Mouse (Mus musculus) lung, embryonic 14.5 days (tissue): Measurements from ENCODE around the gene Procr. TPM values are rescaled to one million over a fixed set of nuclear protein-coding genes. Genes with fewer than 3 reads are reported as not detected.
"Not testable (repeated sequence)": the region's sequence is repeated elsewhere in the genome, so short reads cannot be mapped to it uniquely, and the experiment has no call there.

ENCODE experiments used
- ATAC-seq: fragments of 200-750 bp; cut with Nextera tagmentation; 2 replicates; pipeline ENCODE4 v1.8.0; 2017; ENCODE audit warnings: mild to moderate bottlenecking, moderate TSS enrichment, moderate library complexity; ENCODE audit not compliant: insufficient read depth
- DNase-seq: peaks from one replicate; pipeline ENCODE4 v3.0.0-alpha.2; 2015
- H3K27ac ChIP-seq: fragments of 300-500 bp; sonication (generic); 2 replicates; pipeline ENCODE4 v1.5.1; 2014; ENCODE audit warnings: low read depth, mild to moderate bottlenecking, moderate library complexity
- H3K27me3 ChIP-seq: fragments of 300-500 bp; sonication (generic); 2 replicates; pipeline ENCODE4 v1.6.1; 2014; ENCODE audit warnings: low read length, control low read depth; ENCODE audit not compliant: insufficient read depth
- H3K36me3 ChIP-seq: fragments of 300-500 bp; sonication (generic); 2 replicates; pipeline ENCODE4 v1.6.1; 2014; ENCODE audit warnings: control low read depth; ENCODE audit not compliant: insufficient read depth
- H3K4me1 ChIP-seq: fragments of 300-500 bp; sonication (generic); 2 replicates; pipeline ENCODE4 v1.6.1; 2014; ENCODE audit warnings: antibody characterized with exemption, control low read depth; ENCODE audit not compliant: insufficient read depth
- H3K4me2 ChIP-seq: fragments of 300-500 bp; sonication (generic); 2 replicates; pipeline ENCODE4 v1.6.1; 2014; ENCODE audit warnings: mild to moderate bottlenecking
- H3K4me3 ChIP-seq: fragments of 300-500 bp; sonication (generic); 2 replicates; pipeline ENCODE4 v1.5.1; 2014; ENCODE audit warnings: low read depth, low read length
- H3K9ac ChIP-seq: fragments of 300-500 bp; sonication (generic); 2 replicates; pipeline ENCODE4 v1.6.1; 2014
- H3K9me3 ChIP-seq: fragments of 300-500 bp; sonication (generic); 2 replicates; pipeline ENCODE4 v1.6.1; 2016; ENCODE audit warnings: low read depth, low read length, control low read depth
- CTCF ChIP-seq: IDR thresholded peaks from 2 replicates; pipeline ENCODE4 v1.5.1; 2016; ENCODE audit warnings: antibody characterized with exemption, low read depth
- WGBS: fragments of 180-500 bp; shearing (Covaris S2); extraction: QIAGEN DNeasy Blood & Tissue Kit; methylation state at CpG from one replicate; pipeline ENCODE4 v1.1.7; 2014; 5-methylcytosine and 5-hydroxymethylcytosine counted together
- polyA plus RNA-seq: library from polyadenylated mRNA; unstranded; fragments of >200 nt; fragmentation: Nextera tagmentation; extraction: Ambion mirVana; gene quantifications from 2 replicates; pipeline ENCODE4 v1.2.1, GENCODE M21; 2014

Gene Procr
- polyA plus RNA-seq, 1 experiment from 2014 or later: 10.4 TPM

GRCm38 (mm10) chr2:155735080-155735479, 15.8 kb upstream of the Procr start:
- WGBS: 58% methylated on average over 5 of the region's 5 CpGs

GRCm38 (mm10) chr2:155735766-155736165, 15.2 kb upstream of the Procr start, which contains the start of gene Gm17581:
Gene Gm17581, minus strand, starts transcription at chr2:155735866.
- H3K4me2 ChIP-seq, H3K4me1 ChIP-seq, H3K36me3 ChIP-seq, H3K27me3 ChIP-seq, H3K4me3 ChIP-seq, H3K27ac ChIP-seq, DNase-seq, H3K9ac ChIP-seq, ATAC-seq, H3K9me3 ChIP-seq: not testable (repeated sequence)
- 77% methylated on average over 5 of the region's 5 CpGs for WGBS

More at GRCm38 (mm10) chr2:155735080-155735479, 15.8 kb upstream of the Procr start:
- Histone ChIP-seq H3K4me3 (no peak overlapping the region), H3K27ac (no peak overlapping the region), H3K9me3 (no peaks in the 10 kb centered on the region), H3K36me3 (no peaks in the 10 kb centered on the region), H3K27me3 (no peaks in the 10 kb centered on the region), H3K4me1 (no peaks in the 10 kb centered on the region), H3K4me2 (no peak overlapping the region), H3K9ac (no peak overlapping the region)
- ATAC-seq (no peak), DNase-seq (no peak)
- TF ChIP-seq CTCF: no peak

- Histone ChIP-seq H3K36me3 (no peaks in the 10 kb centered on the region), H3K27me3 (no peaks in the 10 kb centered on the region), H3K4me1 (no peaks in the 10 kb centered on the region), H3K9ac (no peak overlapping the region), H3K27ac (no peak overlapping the region), H3K9me3 (no peaks in the 10 kb centered on the region), H3K4me2 (no peak overlapping the region), H3K4me3 (no peak overlapping the region)
- no peak for TF ChIP-seq CTCF
- ATAC-seq (no peak), DNase-seq (no peak)
- WGBS: 63% methylated on average over 6 of the region's 6 CpGs
Measured at GRCm38 (mm10) chr2:155736936-155737335, 14.0 kb upstream of the Procr start.

- Histone ChIP-seq H3K4me2 (no peak overlapping the region), H3K4me1 (no peaks in the 10 kb centered on the region), H3K27ac (0 out of 2 replicates have a peak overlapping the region, but pooled peaks have one; percentile 24), H3K9ac (no peak overlapping the region), H3K9me3 (no peaks in the 10 kb centered on the region), H3K4me3 (no peak overlapping the region), H3K36me3 (no peaks in the 10 kb centered on the region), H3K27me3 (no peaks in the 10 kb centered on the region)
- WGBS: 53% methylated on average over 9 of the region's 9 CpGs
- no peak for TF ChIP-seq CTCF
- ATAC-seq (no peak), DNase-seq (no peak)
Measured at GRCm38 (mm10) chr2:155737803-155738202, 13.1 kb upstream of the Procr start.

- Histone ChIP-seq H3K9me3 (no peaks in the 10 kb centered on the region), H3K27ac (peak overlapping the region; percentile 67), H3K27me3 (no peaks in the 10 kb centered on the region), H3K9ac (no peak overlapping the region), H3K36me3 (no peaks in the 10 kb centered on the region), H3K4me1 (no peaks in the 10 kb centered on the region), H3K4me2 (peak overlapping the region; percentile 4; the same call in 1 of the 2 replicates), H3K4me3 (no peak overlapping the region)
- DNase-seq (peak; percentile 54), ATAC-seq (peak; percentile 69; the same call in 1 of the 2 replicates)
- no peak for TF ChIP-seq CTCF
- 41% methylated on average over 11 of the region's 11 CpGs for WGBS
Measured at GRCm38 (mm10) chr2:155742211-155742610, 8.7 kb upstream of the Procr start.

GRCm38 (mm10) chr2:155742931-155743337, 8.0 kb upstream of the Procr start:
- no peaks in the 10 kb centered on the region for H3K9me3 ChIP-seq
- DNase-seq (peak; percentile 76), ATAC-seq (peak; percentile 78)
- no peaks in the 10 kb centered on the region for H3K4me1 ChIP-seq
- H3K27ac ChIP-seq: peak overlapping the region; percentile 67
- no peaks in the 10 kb centered on the region for H3K36me3 ChIP-seq
- H3K4me2 ChIP-seq: no peak overlapping the region; the same call in 1 of the 2 replicates
- TF ChIP-seq CTCF: no peak
- no peak overlapping the region for H3K9ac ChIP-seq
- 38% methylated on average over 12 of the region's 12 CpGs for WGBS
- H3K27me3 ChIP-seq: no peaks in the 10 kb centered on the region
- no peak overlapping the region for H3K4me3 ChIP-seq

GRCm38 (mm10) chr2:155743351-155743750, 7.6 kb upstream of the Procr start:
- 74% methylated on average over 9 of the region's 9 CpGs for WGBS
- peak overlapping the region; percentile 59; the same call in 1 of the 2 replicates for H3K27ac ChIP-seq
- H3K4me2 ChIP-seq: no peak overlapping the region

More at GRCm38 (mm10) chr2:155743351-155743750, 7.6 kb upstream of the Procr start:
- Histone ChIP-seq H3K36me3 (no peaks in the 10 kb centered on the region), H3K27me3 (no peaks in the 10 kb centered on the region), H3K9ac (no peak overlapping the region), H3K4me3 (no peak overlapping the region), H3K9me3 (no peaks in the 10 kb centered on the region), H3K4me1 (no peaks in the 10 kb centered on the region)
- no peak for ATAC-seq
- DNase-seq: peak; percentile 30
- TF ChIP-seq CTCF: no peak
